Mouse (Mus musculus) C2C12 (cell line): ENCODE results near the gene Slc19a1.

Experiments
- CTCF ChIP-seq: IDR thresholded peaks from one replicate; pipeline ENCODE4 v1.5.1; 2011; ENCODE audit not compliant: control insufficient read depth, insufficient read depth, insufficient read length
- MAX ChIP-seq: IDR thresholded peaks from one replicate; pipeline ENCODE4 v1.6.1; 2011; ENCODE audit warnings: mild to moderate bottlenecking, control low read depth

DNA sequence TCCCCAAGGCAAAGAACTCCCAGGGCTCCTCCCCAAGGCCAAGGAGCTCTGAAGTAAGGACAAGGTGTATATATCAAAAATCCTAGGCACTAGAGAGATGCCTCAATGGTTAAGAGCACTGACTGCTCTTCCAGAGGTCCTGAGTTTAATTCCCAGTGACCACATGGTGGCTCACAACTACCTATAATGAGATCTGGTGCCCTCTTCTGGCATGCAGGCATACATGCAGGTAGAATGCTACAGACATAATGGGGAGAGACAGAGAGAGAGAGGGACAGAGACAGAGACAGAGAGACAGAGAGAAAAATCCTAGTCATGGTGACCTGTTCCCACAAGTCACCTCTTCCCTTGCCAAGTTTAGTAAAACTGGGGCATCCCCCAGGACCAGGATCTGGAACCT lies 32.6 kb downstream of the Slc19a1 start:
- TF ChIP-seq CTCF (no peak), MAX (no peak)
